Mouse (Mus musculus) ES-CJ7 (cell line): ENCODE data around the gene Gm8281.
"Not testable (repeated sequence)": the region's sequence is repeated elsewhere in the genome, so short reads cannot be mapped to it uniquely, and the experiment has no call there.

Experiments
- DNase-seq: peaks from one replicate; pipeline ENCODE4 v3.0.0; 2011; ENCODE audit warnings: low read depth, low spot score

The Gm8281 gene

GRCm38 (mm10) chr14:5070611-5071490, at the start of gene Gm8281:
Gene Gm8281 (plus strand): TSS chr14:5071040.
- not testable (repeated sequence) for DNase-seq

- DNase-seq: not testable (repeated sequence)
Observed at GRCm38 (mm10) chr14:5050329-5050728, 20.5 kb upstream of the Gm8281 start, which contains the start of gene 4930555G01Rik. Gene 4930555G01Rik (plus strand): TSS chr14:5050629.

GRCm38 (mm10) chr14:5131219-5131618, 60.4 kb downstream of the Gm8281 start, which contains the start of gene Gm8279:
Gene Gm8279 (plus strand): TSS chr14:5131519.
- DNase-seq: not testable (repeated sequence)
